Mouse (Mus musculus): Measurements from ENCODE around the gene Arhgap33. TPM values are rescaled to one million over a fixed set of nuclear protein-coding genes. Genes with fewer than 3 reads are reported as not detected.
"Not testable (repeated sequence)": the region's sequence is repeated elsewhere in the genome, so short reads cannot be mapped to it uniquely, and the experiment has no call there.

Gene Arhgap33
- polyA plus RNA-seq, 1 experiment = 0.40 TPM

GRCm38 (mm10) chr7:30531291-30531815, 3.5 kb downstream of the Arhgap33 start:
- Histone ChIP-seq H3K4me3 (ENCODE audit: insufficient read depth, low read depth, low read length) (no peak overlapping the region), H3K27ac (replicated peaks; ENCODE audit: low read depth, low read length) (no peak overlapping the region), H3K4me1 (ENCODE audit: control insufficient read depth, insufficient read depth, insufficient read length, low read length) (no peaks in the 10 kb centered on the region)

- Histone ChIP-seq H3K27ac (replicated peaks; ENCODE audit: low read depth, low read length) (no peak overlapping the region), H3K4me3 (ENCODE audit: insufficient read depth, low read depth, low read length) (no peak overlapping the region), H3K4me1 (ENCODE audit: control insufficient read depth, insufficient read depth, insufficient read length, low read length) (no peaks in the 10 kb centered on the region)
Measured at GRCm38 (mm10) chr7:30526981-30527380, 7.9 kb downstream of the Arhgap33 start.

- no peak overlapping the region for H3K4me3 ChIP-seq (ENCODE audit: insufficient read depth, low read depth, low read length)
- no peaks in the 10 kb centered on the region for H3K4me1 ChIP-seq (ENCODE audit: control insufficient read depth, insufficient read depth, insufficient read length, low read length)
- H3K27ac ChIP-seq (replicated peaks; ENCODE audit: low read depth, low read length) = no peak overlapping the region
Measured at GRCm38 (mm10) chr7:30526399-30526798, 8.5 kb downstream of the Arhgap33 start.

- no peaks in the 10 kb centered on the region for H3K4me1 ChIP-seq (ENCODE audit: control insufficient read depth, insufficient read depth, insufficient read length, low read length)
- H3K4me3 ChIP-seq (ENCODE audit: insufficient read depth, low read depth, low read length) = no peak overlapping the region
- no peak overlapping the region for H3K27ac ChIP-seq (replicated peaks; ENCODE audit: low read depth, low read length)
Measured at GRCm38 (mm10) chr7:30525954-30526353, 8.9 kb downstream of the Arhgap33 start.

- H3K27ac ChIP-seq (replicated peaks; ENCODE audit: low read depth, low read length) = no peak overlapping the region
- no peaks in the 10 kb centered on the region for H3K4me1 ChIP-seq (ENCODE audit: control insufficient read depth, insufficient read depth, insufficient read length, low read length)
- no peak overlapping the region for H3K4me3 ChIP-seq (ENCODE audit: insufficient read depth, low read depth, low read length)
Measured at GRCm38 (mm10) chr7:30524487-30524886, 10.4 kb downstream of the Arhgap33 start.

- H3K4me1 ChIP-seq (ENCODE audit: control insufficient read depth, insufficient read depth, insufficient read length, low read length) = no peaks in the 10 kb centered on the region
Measured at GRCm38 (mm10) chr7:30522871-30523270, 12.0 kb downstream of the Arhgap33 start.

GRCm38 (mm10) chr7:30520856-30521255, 14.0 kb downstream of the Arhgap33 start:
- no peak overlapping the region for H3K4me3 ChIP-seq (ENCODE audit: insufficient read depth, low read depth, low read length)
- H3K4me1 ChIP-seq (ENCODE audit: control insufficient read depth, insufficient read depth, insufficient read length, low read length) = no peaks in the 10 kb centered on the region
- no peak overlapping the region for H3K27ac ChIP-seq (replicated peaks; ENCODE audit: low read depth, low read length)

More at GRCm38 (mm10) chr7:30522871-30523270, 12.0 kb downstream of the Arhgap33 start:
- Histone ChIP-seq H3K27ac (replicated peaks; ENCODE audit: low read depth, low read length) (no peak overlapping the region), H3K4me3 (ENCODE audit: insufficient read depth, low read depth, low read length) (no peak overlapping the region)

GRCm38 (mm10) chr7:30520396-30520795, 14.5 kb downstream of the Arhgap33 start:
- Histone ChIP-seq H3K27ac (replicated peaks; ENCODE audit: low read depth, low read length) (no peak overlapping the region), H3K4me1 (ENCODE audit: control insufficient read depth, insufficient read depth, insufficient read length, low read length) (no peaks in the 10 kb centered on the region), H3K4me3 (ENCODE audit: insufficient read depth, low read depth, low read length) (no peak overlapping the region)

GRCm38 (mm10) chr7:30518325-30518724, 16.5 kb downstream of the Arhgap33 start:
- H3K4me1 ChIP-seq (ENCODE audit: control insufficient read depth, insufficient read depth, insufficient read length, low read length) = no peaks in the 10 kb centered on the region
- no peak overlapping the region for H3K27ac ChIP-seq (replicated peaks; ENCODE audit: low read depth, low read length)
- H3K4me3 ChIP-seq (ENCODE audit: insufficient read depth, low read depth, low read length) = no peak overlapping the region

GRCm38 (mm10) chr7:30515003-30515760, 19.7 kb downstream of the Arhgap33 start:
- no peak overlapping the region for H3K4me3 ChIP-seq (ENCODE audit: insufficient read depth, low read depth, low read length)
- H3K27ac ChIP-seq (replicated peaks; ENCODE audit: low read depth, low read length) = no peak overlapping the region

GRCm38 (mm10) chr7:30508061-30508460, 26.8 kb downstream of the Arhgap33 start:
- no peaks in the 10 kb centered on the region for H3K4me1 ChIP-seq (ENCODE audit: control insufficient read depth, insufficient read depth, insufficient read length, low read length)
- no peak overlapping the region for H3K4me3 ChIP-seq (ENCODE audit: insufficient read depth, low read depth, low read length)
- H3K27ac ChIP-seq (replicated peaks; ENCODE audit: low read depth, low read length) = no peak overlapping the region

More at GRCm38 (mm10) chr7:30515003-30515760, 19.7 kb downstream of the Arhgap33 start:
- H3K4me1 ChIP-seq (ENCODE audit: control insufficient read depth, insufficient read depth, insufficient read length, low read length) = no peaks in the 10 kb centered on the region

GRCm38 (mm10) chr7:30501159-30501558, 33.7 kb downstream of the Arhgap33 start:
- not testable (repeated sequence) for H3K27ac ChIP-seq (replicated peaks; ENCODE audit: low read depth, low read length); H3K4me3 ChIP-seq (ENCODE audit: insufficient read depth, low read depth, low read length); H3K4me1 ChIP-seq (ENCODE audit: control insufficient read depth, insufficient read depth, insufficient read length, low read length)

- H3K27ac ChIP-seq (replicated peaks; ENCODE audit: low read depth, low read length); H3K4me1 ChIP-seq (ENCODE audit: control insufficient read depth, insufficient read depth, insufficient read length, low read length); H3K4me3 ChIP-seq (ENCODE audit: insufficient read depth, low read depth, low read length): not testable (repeated sequence)
Measured at GRCm38 (mm10) chr7:30495506-30496042, 39.3 kb downstream of the Arhgap33 start.

GRCm38 (mm10) chr7:30493401-30493931, 41.4 kb downstream of the Arhgap33 start, which contains the start of gene Prodh2:
Prodh2 (plus strand) TSS chr7:30493622.
- Histone ChIP-seq H3K4me3 (ENCODE audit: insufficient read depth, low read depth, low read length) (no peak within 1 kb of the TSS), H3K27ac (replicated peaks; ENCODE audit: low read depth, low read length) (no peak within 1 kb of the TSS), H3K4me1 (ENCODE audit: control insufficient read depth, insufficient read depth, insufficient read length, low read length) (no peaks in the 10 kb centered on the region)

- Histone ChIP-seq H3K4me3 (ENCODE audit: insufficient read depth, low read depth, low read length) (no peak overlapping the region), H3K27ac (replicated peaks; ENCODE audit: low read depth, low read length) (no peak overlapping the region), H3K4me1 (ENCODE audit: control insufficient read depth, insufficient read depth, insufficient read length, low read length) (no peaks in the 10 kb centered on the region)
Measured at GRCm38 (mm10) chr7:30492765-30493164, 42.1 kb downstream of the Arhgap33 start.

GRCm38 (mm10) chr7:30490957-30491307, 43.9 kb downstream of the Arhgap33 start:
- Histone ChIP-seq H3K4me1 (ENCODE audit: control insufficient read depth, insufficient read depth, insufficient read length, low read length) (no peaks in the 10 kb centered on the region), H3K4me3 (ENCODE audit: insufficient read depth, low read depth, low read length) (no peak overlapping the region), H3K27ac (replicated peaks; ENCODE audit: low read depth, low read length) (no peak overlapping the region)

Data from brown adipose tissue, adult 24 weeks (tissue).